Mouse (Mus musculus) liver, embryonic 11.5 days (tissue): ENCODE measurements at regions not wholly inside any gene's neighbourhood (a gene's known extent, or its start where the extent isn't known, plus 50 kb on each side); places are given as distances from the start of the nearest gene placed in this dataset.

Source experiments
- ATAC-seq: fragments of 200-750 bp; cut with Nextera tagmentation; replicated peaks from 2 replicates; pipeline ENCODE4 v1.8.0; 2017; ENCODE audit warnings: moderate number of reproducible peaks, mild to moderate bottlenecking, moderate TSS enrichment, moderate library complexity; ENCODE audit not compliant: low FRiP score
- DNase-seq: peaks from one replicate; pipeline ENCODE4 v3.0.0-alpha.2; 2017; ENCODE audit warnings: low spot score
- H3K27ac ChIP-seq: fragments of 300-500 bp; sonication (generic); 2 replicates; pipeline ENCODE4 v1.5.1; 2014; ENCODE audit warnings: mild to moderate bottlenecking, low read depth, low read length, control low read depth
- H3K27me3 ChIP-seq: fragments of 300-500 bp; sonication (generic); replicated peaks from 2 replicates; pipeline ENCODE4 v1.6.1; 2014; ENCODE audit warnings: low read length, mixed read lengths; ENCODE audit not compliant: control insufficient read depth, insufficient read depth
- H3K36me3 ChIP-seq: fragments of 300-500 bp; sonication (generic); 2 replicates; pipeline ENCODE4 v1.6.1; 2014; ENCODE audit warnings: mild to moderate bottlenecking, low read length, moderate library complexity, mixed read lengths; ENCODE audit not compliant: control insufficient read depth, insufficient read depth
- H3K4me1 ChIP-seq: fragments of 300-500 bp; sonication (generic); replicated peaks from 2 replicates; pipeline ENCODE4 v1.6.1; 2014; ENCODE audit warnings: low read length, mixed read lengths; ENCODE audit not compliant: control insufficient read depth, insufficient read depth
- H3K4me2 ChIP-seq: fragments of 300-500 bp; sonication (generic); 2 replicates; pipeline ENCODE4 v1.6.1; 2014; ENCODE audit warnings: mild to moderate bottlenecking, control low read depth, moderate library complexity
- H3K4me3 ChIP-seq: fragments of 300-500 bp; sonication (generic); 2 replicates; pipeline ENCODE4 v1.5.1; 2014; ENCODE audit warnings: low read depth, low read length, control low read depth
- H3K9ac ChIP-seq: fragments of 300-500 bp; sonication (generic); 2 replicates; pipeline ENCODE4 v1.6.1; 2014; ENCODE audit warnings: low read depth, low read length, control low read depth
- H3K9me3 ChIP-seq: fragments of 300-500 bp; sonication (generic); 2 replicates; pipeline ENCODE4 v1.6.1; 2016; ENCODE audit warnings: low read length, inconsistent platforms, mixed read lengths; ENCODE audit not compliant: control insufficient read depth
- WGBS: fragments of 180-500 bp; shearing (Covaris S2); extraction: QIAGEN DNeasy Blood & Tissue Kit; methylation state at CpG from one replicate; pipeline ENCODE4 v1.1.7; 2014; 5-methylcytosine and 5-hydroxymethylcytosine counted together

- no peaks in the 10 kb centered on the region for H3K27me3 ChIP-seq
- WGBS, result 66% methylated on average over 3 of the region's 3 CpGs
- H3K4me2 ChIP-seq, result no peak overlapping the region
- no peak for ATAC-seq
- no peak overlapping the region for H3K27ac ChIP-seq
- no peaks in the 10 kb centered on the region for H3K9me3 ChIP-seq
- H3K9ac ChIP-seq, result no peak overlapping the region
- H3K4me3 ChIP-seq, result no peak overlapping the region
- no peaks in the 10 kb centered on the region for H3K4me1 ChIP-seq
- H3K36me3 ChIP-seq, result no peaks in the 10 kb centered on the region
- DNase-seq, result no peak
Measured at GRCm38 (mm10) chr11:18709628-18710027, 309.2 kb downstream of the Meis1 start.

- H3K36me3 ChIP-seq, result no peaks in the 10 kb centered on the region
- no peak overlapping the region for H3K4me3 ChIP-seq
- no peak overlapping the region for H3K4me2 ChIP-seq
- H3K9me3 ChIP-seq, result no peaks in the 10 kb centered on the region
- H3K27me3 ChIP-seq, result no peaks in the 10 kb centered on the region
- no peak overlapping the region for H3K27ac ChIP-seq
- DNase-seq, result no peak
- no peak for ATAC-seq
- no peaks in the 10 kb centered on the region for H3K4me1 ChIP-seq
- no peak overlapping the region for H3K9ac ChIP-seq
- WGBS, result 45% methylated on average over 6 of the region's 6 CpGs
Measured at GRCm38 (mm10) chr11:18681593-18681992, 337.2 kb downstream of the Meis1 start.

DNA sequence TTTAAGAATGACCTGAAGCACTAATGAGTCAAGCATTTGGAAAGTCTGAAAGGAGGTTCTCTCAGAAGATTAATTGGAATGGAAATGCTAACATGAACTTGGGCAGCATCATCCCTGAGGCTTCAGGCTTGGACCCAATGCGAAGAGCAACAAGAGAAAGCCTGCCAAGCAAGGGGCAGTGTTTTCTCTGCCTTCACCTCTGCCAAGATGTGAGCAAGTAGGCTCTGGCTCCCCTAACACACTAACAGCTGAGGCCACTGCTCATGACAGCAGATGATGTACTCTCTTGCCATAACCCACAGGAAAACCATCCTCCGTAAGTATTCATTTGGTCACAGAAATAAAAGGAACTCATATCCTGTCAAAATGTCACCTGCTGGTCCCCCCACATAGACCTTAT lies 341.9 kb downstream of the Meis1 start:
- 90% methylated on average over 2 of the region's 2 CpGs for WGBS
- Histone ChIP-seq H3K4me1 (no peaks in the 10 kb centered on the region), H3K9ac (no peak overlapping the region), H3K36me3 (no peaks in the 10 kb centered on the region), H3K9me3 (no peaks in the 10 kb centered on the region), H3K27ac (no peak overlapping the region), H3K27me3 (no peaks in the 10 kb centered on the region), H3K4me2 (no peak overlapping the region), H3K4me3 (no peak overlapping the region)
- no peak for DNase-seq
- no peak for ATAC-seq

DNA sequence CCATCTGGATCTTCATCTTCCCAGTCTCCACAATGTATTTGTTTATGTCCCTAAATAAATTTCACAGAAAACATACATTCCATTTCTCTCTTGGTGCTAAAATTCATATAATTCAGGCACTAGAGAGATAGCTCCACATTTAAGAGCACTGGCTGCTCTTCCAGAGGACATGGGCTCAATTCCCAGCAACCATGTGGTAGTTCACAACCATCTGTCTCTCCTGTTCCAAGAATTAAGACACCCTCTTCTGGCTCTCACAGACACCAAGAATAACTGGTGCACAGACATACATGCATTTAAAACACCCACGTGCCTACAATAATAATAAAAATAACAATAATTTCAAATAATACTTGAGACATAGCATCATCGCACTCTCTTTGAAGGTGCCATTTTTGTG lies 347.8 kb downstream of the Meis1 start:
- H3K4me3 ChIP-seq, result no peak overlapping the region
- DNase-seq (no peak), ATAC-seq (no peak)
- no peaks in the 10 kb centered on the region for H3K36me3 ChIP-seq
- H3K27ac ChIP-seq, result no peak overlapping the region
- H3K27me3 ChIP-seq, result no peaks in the 10 kb centered on the region
- 84% methylated on average over 2 of the region's 2 CpGs for WGBS
- H3K9ac ChIP-seq, result no peak overlapping the region
- H3K9me3 ChIP-seq, result no peaks in the 10 kb centered on the region
- H3K4me1 ChIP-seq, result no peaks in the 10 kb centered on the region
- H3K4me2 ChIP-seq, result no peak overlapping the region

DNA sequence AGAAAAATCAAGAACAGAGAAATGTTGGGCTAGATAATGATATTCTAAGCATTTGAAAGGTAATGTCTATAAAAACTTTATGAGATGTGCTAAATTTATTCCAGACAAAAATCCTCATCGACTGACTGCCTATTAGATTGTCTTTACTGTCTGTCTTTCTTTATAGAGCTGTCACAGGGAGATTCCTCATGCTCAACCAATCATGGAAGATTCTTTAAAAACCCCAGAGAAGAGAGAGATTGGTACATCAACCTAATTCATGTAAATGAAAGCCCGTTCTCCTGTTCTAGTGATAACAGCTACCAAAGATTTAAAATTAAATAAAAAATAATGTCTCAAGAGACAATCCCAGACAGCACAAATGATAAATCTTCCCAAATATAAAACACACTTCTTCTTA lies 349.5 kb downstream of the Meis1 start:
- WGBS, result 86% methylated on average over 2 of the region's 2 CpGs
- ATAC-seq (no peak), DNase-seq (no peak)
- Histone ChIP-seq H3K9ac (no peak overlapping the region), H3K36me3 (no peaks in the 10 kb centered on the region), H3K9me3 (no peaks in the 10 kb centered on the region), H3K27ac (no peak overlapping the region), H3K27me3 (no peaks in the 10 kb centered on the region), H3K4me2 (no peak overlapping the region), H3K4me3 (no peak overlapping the region), H3K4me1 (no peaks in the 10 kb centered on the region)

DNA sequence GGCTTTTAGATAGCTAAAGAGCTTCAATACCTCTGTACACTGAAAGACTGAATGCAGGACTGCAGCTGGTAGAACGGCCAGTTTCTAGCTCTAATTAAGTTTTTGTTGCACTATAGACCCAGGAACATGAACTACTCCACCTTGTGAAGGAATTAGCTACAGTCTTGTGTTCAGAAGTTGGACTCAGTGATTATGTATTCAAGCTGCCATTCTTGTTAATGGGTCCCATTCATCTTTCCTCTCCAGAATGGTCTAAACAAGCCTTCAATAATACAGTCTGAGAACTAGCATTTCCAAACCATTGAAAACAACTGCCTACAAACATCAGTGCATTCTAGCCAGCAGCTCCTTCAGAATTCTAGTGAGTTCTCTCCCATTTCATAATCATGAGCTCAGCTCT lies 362.4 kb downstream of the Meis1 start:
- no peak for ATAC-seq
- H3K4me3 ChIP-seq, result no peak overlapping the region
- no peak for DNase-seq
- no peaks in the 10 kb centered on the region for H3K4me1 ChIP-seq
- no peaks in the 10 kb centered on the region for H3K9me3 ChIP-seq
- H3K27ac ChIP-seq, result no peak overlapping the region
- no peaks in the 10 kb centered on the region for H3K27me3 ChIP-seq
- no peak overlapping the region for H3K4me2 ChIP-seq
- WGBS, result 68% methylated on average over 1 of the region's 1 CpGs
- H3K36me3 ChIP-seq, result no peaks in the 10 kb centered on the region
- no peak overlapping the region for H3K9ac ChIP-seq

DNA sequence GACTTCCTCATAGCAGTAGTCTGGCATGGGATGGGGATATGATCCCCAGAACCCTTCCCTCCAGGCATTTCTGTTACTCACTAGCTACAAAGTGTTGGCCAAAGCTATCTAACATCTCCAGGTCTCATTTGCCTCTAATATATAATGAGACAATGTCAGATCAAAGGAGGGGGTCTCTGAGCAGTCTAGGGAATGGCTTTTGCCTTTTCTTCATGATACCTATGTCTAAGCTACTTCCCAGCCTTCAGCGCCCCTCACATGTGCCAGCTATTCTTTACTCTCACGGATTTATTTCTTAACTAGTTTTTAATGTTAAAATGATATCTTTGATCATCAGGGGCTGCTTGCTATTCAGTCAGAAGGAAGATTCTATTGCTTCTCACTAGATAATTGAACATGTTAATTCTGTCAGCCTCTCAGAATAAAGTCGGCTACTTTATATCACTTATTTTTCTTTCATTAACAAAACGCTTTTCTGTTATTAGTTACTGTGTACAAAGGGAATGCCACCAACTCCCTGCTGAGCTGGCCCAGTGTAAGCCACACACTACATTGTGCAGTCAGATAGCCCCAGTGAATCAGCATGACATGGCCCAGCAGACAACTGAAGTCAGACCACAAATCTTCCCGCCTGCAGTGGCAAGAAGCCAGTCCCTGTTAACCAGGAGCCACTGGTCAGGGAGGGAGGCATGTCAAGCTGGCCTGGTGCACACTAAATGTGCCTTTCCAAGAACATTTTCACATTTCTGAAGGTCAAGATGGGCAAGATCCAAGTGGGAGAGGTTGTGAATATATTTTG lies 386.6 kb downstream of the Meis1 start:
- WGBS, result 73% methylated on average over 5 of the region's 5 CpGs
- Histone ChIP-seq H3K27ac (no peak overlapping the region), H3K9me3 (no peaks in the 10 kb centered on the region), H3K27me3 (no peaks in the 10 kb centered on the region), H3K4me3 (no peak overlapping the region), H3K9ac (no peak overlapping the region), H3K4me1 (no peaks in the 10 kb centered on the region), H3K36me3 (no peaks in the 10 kb centered on the region), H3K4me2 (no peak overlapping the region)
- DNase-seq (no peak), ATAC-seq (no peak)

DNA sequence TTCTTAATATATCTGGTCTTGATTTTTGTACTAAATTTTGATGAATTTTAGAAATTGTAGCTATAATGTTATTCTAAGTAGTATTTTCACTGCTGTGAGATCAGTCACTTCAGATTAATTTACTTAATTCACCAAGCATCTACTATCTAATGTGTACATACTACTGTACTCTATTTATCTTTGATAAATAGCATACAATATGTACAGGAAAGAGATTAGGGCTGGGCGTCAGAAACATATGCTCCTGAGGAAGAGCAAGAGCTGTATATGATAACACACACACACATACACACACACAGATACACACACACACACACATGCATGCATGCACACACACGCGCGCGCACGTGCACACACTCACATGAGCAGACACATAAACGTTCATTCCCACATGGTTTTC lies 387.2 kb downstream of the Meis1 start:
- no peak overlapping the region for H3K4me2 ChIP-seq
- H3K4me1 ChIP-seq, result no peaks in the 10 kb centered on the region
- WGBS, result 84% methylated on average over 7 of the region's 7 CpGs
- H3K27me3 ChIP-seq, result no peaks in the 10 kb centered on the region
- H3K4me3 ChIP-seq, result no peak overlapping the region
- no peak overlapping the region for H3K9ac ChIP-seq
- DNase-seq (no peak), ATAC-seq (no peak)
- no peaks in the 10 kb centered on the region for H3K36me3 ChIP-seq
- no peaks in the 10 kb centered on the region for H3K9me3 ChIP-seq
- H3K27ac ChIP-seq, result no peak overlapping the region

- no peak for ATAC-seq
- H3K4me2 ChIP-seq, result no peak overlapping the region
- 59% methylated on average over 3 of the region's 3 CpGs for WGBS
Measured at GRCm38 (mm10) chr11:18621777-18622176, 397.0 kb downstream of the Meis1 start.

More at GRCm38 (mm10) chr11:18621777-18622176, 397.0 kb downstream of the Meis1 start:
- DNase-seq, result no peak
- Histone ChIP-seq H3K4me3 (no peak overlapping the region), H3K36me3 (no peaks in the 10 kb centered on the region), H3K9ac (no peak overlapping the region), H3K4me1 (no peaks in the 10 kb centered on the region), H3K27me3 (no peaks in the 10 kb centered on the region), H3K9me3 (no peaks in the 10 kb centered on the region), H3K27ac (no peak overlapping the region)
